Mouse (Mus musculus): ENCODE results near the gene Dpp8.

DNA sequence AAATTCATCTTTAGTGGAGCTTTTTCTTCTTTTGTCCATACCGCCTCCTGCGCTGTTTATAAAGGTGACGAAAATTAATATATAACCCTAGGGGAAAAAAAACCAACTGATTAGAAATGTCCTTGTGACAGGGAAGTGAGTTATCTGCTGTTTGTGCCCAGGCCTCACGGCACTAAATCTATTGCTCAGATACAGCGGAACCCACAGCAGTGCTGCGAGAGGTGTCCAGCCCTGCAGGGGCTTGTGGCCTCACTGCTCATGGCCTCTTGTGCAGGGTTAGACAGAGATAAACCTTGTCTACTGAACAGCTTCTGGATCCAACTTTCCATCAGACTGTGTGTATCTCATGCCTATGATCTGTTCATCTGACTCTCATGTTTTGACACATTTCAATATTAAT, 43.8 kb upstream of the Dpp8 start:
- TF ChIP-seq CTCF (IDR thresholded peaks at IDR 0.05; ENCODE audit: low read depth): no peak
- no peak for TF ChIP-seq EP300 (optimal IDR thresholded peaks at IDR 0.05)

Measured in stomach, postnatal 0 days (tissue).